Mouse (Mus musculus) T-helper 1 cell (primary cell): ENCODE data around the gene Ddn.

Experiments used
- in situ Hi-C: fragments of 300-600 bp; cut with MboI, MseI; formaldehyde crosslinking; loops from one replicate; pipeline ENCODE4 v1.15.1; 2025; ENCODE audit warnings: high pct_unique_total_duplicates

Ddn gene

GRCm38 (mm10) chr15:98799396-98799795 is 9.9 kb downstream of the Ddn start:
- in situ Hi-C loops, result no loop called here

DNA sequence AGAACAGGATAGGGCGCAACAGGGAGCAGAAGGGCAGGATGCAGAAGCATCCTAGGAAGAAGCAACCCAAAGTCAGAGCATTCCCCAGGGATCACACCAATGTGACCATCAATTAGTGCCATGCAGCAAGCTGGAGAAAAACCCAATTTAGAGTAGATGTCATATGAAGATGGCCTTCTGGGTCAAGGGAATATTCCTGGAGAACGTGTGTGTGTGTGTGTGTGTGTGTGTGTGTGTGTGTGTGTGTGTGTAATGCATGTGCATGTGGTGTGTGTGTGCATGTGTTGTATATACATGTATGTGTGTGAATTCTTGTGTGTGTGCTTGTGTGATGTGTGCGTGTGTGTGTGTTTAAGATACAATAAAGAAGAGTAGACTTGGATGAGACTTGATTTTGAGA is 10.4 kb downstream of the Ddn start:
- in situ Hi-C loops, result no loop called here

- in situ Hi-C loops, result no loop called here
Observed at GRCm38 (mm10) chr15:98797835-98798492, 11.3 kb downstream of the Ddn start.

DNA sequence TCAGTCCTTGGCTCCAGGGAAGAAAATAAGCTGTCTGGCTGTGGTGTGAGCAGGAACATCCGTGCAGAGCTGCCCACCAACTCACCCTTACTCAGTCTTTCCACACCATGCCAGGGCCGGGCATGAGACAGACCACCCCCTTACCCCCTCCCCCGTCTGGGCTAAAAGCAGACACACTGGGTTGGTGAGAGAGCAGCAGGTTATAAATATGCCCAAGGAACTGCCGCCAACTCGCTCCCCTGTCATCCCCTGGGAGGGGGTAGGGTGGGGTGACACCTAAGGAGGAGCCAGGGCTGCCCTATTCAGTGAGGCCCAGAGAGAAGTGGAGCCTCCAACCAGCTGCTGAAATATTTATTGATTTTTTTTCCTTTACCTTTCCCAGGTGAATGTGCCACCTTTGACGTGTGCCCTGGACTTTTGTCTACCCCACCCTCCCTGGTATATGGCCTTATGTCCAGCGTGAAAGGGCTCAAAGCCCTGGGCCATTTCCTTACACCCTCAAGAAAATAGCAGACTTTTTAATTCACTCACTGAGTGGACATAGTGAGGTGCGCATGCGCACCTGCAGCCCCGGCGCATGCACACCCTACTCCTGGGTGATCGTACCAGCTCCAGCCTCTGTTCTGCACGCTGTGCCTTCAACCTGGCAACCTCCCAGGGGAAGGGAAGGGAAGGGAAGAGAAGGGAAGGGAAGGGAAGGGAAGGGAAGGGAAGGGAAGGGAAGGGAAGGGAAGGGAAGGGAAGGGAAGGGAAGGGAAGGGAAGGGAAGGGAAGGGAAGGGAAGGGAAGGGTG is 12.3 kb downstream of the Ddn start:
- in situ Hi-C loops, result no loop called here

DNA sequence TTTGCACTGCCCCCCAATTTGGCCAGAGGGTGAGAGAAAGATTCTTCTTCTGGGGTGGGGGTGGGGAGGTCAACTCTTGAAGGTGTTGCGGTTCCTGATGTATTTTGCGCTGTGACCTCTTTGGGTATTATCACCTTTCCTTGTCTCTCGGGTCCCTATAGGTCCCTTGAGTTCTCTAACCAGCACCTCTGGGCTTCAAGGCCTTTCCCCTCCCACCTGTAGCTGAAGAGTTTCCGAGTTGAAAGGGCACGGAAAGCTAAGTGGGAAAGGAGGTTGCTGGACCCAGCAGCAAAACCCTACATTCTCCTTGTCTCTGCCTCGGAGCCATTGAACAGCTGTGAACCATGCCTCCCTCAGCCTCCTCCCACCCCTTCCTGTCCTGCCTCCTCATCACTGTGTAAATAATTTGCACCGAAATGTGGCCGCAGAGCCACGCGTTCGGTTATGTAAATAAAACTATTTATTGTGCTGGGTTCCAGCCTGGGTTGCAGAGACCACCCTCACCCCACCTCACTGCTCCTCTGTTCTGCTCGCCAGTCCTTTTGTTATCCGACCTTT is 16.1 kb downstream of the Ddn start:
- in situ Hi-C loops, result no loop called here

GRCm38 (mm10) chr15:98792233-98793020 is 16.9 kb downstream of the Ddn start:
- in situ Hi-C loops, result no loop called here

DNA sequence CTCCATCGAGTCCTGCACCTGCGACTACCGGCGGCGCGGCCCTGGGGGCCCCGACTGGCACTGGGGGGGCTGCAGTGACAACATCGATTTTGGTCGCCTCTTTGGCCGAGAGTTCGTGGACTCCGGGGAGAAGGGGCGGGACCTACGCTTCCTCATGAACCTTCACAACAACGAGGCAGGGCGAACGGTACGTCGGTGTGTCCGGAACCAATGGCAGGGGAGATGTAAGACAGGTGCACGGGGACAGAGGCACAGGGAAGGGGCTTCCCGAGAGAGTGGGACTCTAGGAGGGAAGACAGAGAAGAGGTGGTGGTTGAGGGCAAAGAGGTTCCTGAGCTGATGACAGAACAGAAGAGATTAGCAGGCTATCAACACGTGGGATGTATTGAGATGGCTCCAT is 17.5 kb downstream of the Ddn start:
- in situ Hi-C loops, result no loop called here

DNA sequence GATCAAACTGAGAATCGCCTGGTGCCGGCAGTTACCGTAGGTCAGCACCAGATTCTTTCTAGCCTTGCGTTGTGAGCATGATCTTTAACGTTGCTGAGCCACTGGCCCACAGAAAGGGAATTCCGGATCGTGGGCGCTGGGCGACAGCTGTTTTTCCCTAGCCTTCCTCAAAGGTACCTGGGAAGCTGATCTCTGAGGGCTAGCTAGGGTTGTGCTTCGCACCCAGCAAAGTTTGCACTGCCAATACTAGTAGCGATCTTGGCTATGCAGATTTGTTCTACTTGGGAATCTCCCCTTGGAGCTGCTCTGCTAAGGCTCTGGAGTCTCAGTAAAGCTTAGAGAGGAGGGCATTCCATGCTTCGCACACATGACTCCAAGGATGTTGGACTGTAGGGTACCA is 18.1 kb downstream of the Ddn start:
- in situ Hi-C loops, result no loop called here

DNA sequence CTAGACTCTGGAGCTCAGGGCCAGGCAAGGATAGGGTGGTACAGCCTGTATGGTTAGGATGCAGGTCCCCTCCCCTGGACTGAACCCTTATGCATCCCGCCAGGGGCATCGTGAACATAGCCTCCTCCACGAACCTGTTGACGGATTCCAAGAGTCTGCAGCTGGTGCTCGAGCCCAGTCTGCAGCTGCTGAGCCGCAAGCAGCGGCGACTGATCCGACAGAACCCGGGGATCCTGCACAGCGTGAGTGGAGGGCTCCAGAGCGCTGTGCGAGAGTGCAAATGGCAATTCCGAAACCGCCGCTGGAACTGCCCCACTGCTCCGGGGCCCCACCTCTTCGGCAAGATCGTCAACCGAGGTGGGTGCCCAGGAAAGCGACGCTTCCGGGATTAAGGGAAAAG is 18.5 kb downstream of the Ddn start:
- in situ Hi-C loops, result no loop called here

DNA sequence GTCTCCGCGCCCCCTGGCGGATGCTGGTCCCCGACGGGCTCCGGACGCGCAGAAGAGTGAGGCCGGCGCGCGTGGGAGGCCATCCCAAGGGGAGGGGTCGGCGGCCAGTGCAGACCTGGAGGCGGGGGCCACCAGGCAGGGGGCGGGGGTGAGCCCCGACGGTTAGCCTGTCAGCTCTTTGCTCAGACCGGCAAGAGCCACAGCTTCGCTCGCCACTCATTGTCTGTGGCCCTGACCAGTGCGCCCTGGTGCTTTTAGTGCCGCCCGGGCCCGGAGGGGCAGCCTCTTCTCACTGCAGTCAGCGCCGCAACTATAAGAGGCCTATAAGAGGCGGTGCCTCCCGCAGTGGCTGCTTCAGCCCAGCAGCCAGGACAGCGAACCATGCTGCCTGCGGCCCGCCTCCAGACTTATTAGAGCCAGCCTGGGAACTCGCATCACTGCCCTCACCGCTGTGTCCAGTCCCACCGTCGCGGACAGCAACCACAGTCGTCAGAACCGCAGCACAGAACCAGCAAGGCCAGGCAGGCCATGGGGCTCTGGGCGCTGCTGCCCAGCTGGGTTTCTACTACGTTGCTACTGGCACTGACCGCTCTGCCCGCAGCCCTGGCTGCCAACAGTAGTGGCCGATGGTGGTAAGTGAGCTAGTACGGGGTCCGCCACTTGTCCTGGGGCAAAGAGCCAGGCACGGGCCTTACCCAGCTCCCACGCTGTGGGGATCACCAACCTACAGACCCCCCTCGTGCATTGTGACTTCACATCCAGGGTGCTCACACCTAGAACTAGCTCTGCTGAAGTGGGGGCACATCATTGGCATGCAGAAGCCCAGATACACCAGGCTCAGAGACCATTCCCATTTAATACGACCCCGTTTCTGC is 19.4 kb downstream of the Ddn start, which contains the start of gene Wnt1:
Wnt1 (plus strand) TSS at position 197 of the 875 bp plus-strand sequence.
- in situ Hi-C loops, result no loop called here

- in situ Hi-C loops, result no loop called here
Observed at GRCm38 (mm10) chr15:98788972-98789660, 20.2 kb downstream of the Ddn start.

GRCm38 (mm10) chr15:98787930-98788329 is 21.4 kb downstream of the Ddn start:
- in situ Hi-C loops, result no loop called here

GRCm38 (mm10) chr15:98785744-98786143 is 23.5 kb downstream of the Ddn start:
- in situ Hi-C loops, result no loop called here

DNA sequence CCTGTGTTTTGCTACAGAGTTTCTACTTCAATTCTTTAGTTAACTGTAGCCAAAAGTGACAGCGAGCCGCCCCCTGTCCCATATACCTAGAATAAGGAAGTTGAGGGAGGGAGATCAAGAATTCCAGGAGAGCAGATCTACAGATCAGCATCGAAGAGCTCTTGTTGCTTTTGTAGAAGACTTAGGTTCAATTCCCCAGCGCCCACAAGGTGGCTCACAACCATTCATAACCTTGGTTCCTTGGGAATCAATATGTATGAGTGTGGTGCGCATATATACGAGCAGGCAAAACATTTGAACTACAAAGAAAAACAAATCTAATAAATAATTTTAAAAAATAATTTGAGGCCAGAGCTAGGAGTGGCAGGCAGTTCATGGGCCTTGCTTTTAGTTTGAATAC is 28.1 kb downstream of the Ddn start:
- in situ Hi-C loops, result no loop called here

DNA sequence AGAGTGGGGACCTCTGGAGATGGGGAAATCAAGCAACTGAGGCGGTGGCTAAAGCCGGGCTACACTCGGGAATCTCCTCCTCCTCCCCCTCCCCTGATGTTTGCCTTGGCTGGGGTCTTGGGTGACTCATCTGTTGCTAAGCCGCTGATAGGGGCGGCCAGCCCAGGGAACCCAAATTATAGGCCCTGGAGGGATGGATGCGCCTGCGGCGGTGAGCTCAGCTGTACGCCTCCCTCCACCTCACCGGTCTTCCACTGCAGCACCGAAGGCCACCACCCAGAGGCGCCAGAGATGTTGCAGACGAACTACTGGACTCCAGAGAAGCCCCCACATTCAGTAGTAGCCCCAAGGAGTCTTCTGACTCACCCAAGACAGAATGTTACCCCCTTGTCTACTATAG is 28.7 kb downstream of the Ddn start:
- in situ Hi-C loops, result no loop called here

DNA sequence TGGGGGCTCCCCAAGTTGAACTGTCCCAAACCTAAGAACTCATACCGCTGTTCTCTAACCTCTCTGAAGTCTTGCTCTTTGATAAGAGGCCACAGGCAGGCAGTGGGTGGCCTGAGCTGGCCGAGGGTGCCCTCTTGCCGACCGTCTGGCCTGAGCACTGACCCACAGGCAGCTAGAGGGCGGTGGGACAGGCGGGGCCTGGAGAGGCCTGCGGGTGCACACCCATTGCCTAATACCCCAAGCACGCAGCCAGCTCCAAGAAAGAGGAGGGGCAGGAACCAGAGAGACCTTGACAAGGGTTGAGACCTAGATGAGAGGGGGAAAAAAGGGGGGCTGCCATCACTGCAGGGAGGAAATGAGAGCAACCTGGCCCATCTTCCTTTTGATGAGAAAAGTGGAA is 29.2 kb downstream of the Ddn start:
- in situ Hi-C loops, result no loop called here

DNA sequence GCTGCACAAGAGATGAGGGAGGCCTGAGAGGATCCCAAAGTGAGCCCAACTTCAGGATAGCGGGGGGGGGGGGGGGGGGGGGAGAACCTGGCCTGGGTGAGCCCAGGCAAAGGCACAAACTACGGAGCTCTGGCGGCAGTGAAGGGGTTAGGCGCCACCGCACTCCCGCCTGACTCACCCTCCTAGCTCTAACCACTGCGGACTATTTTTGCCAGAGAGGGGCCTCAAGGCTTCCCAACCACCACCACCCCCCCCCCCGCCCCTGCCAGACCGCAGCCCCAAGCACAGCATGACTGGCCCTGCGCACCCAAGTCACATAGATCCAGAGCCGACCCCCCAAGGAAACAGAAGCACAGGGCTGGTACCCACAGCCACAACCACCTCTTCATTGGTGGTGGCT is 30.5 kb downstream of the Ddn start:
- in situ Hi-C loops, result no loop called here

DNA sequence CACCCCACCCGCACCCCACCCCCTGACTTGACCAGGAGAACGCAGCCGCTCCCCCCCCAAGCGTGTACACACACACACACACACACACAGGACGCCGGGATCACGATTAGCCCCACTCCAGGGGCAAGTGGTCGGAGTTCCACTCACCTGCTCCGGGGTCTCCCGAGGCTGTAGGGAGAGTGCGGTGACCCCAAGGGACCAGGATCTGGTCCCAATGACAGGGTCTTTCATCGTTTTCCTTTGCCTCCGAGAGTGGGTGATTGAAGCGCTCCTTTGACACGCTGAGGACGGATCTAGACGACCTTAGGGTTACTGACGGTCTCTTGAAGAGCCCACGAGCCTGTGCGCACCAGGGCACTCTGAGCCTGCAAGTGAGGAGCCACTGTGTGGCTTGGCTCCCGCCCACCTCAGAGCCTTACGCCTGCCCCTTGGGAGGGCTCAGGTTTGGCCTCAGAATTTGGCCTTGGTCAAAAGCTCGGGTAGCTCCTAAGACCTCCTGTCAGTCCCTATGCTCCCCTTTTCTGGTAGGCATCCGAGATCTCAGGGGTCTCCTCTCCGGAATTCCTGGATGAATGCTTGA is 31.0 kb downstream of the Ddn start:
- in situ Hi-C loops, result no loop called here

DNA sequence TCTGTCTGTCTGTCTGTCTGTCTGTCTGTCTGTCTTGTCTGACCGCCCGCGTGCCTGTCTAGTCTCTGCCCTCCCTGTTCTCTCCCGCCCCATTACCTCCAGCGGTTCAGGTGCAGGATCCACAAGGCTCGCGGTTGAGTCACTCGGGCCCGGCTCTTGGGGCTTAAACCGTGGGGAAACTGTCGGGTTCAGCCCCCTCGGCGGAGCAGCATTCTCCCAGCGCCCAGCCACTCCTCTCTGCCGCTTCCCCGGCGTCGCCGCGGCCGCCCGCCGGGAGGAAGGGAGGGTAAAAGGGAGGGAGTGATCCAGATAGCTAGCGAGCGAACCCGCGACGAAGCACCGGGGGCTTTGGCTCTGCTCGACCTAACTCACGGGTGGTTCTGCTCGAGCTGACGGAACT is 31.5 kb downstream of the Ddn start, which contains the start of gene Wnt10b:
Wnt10b (minus strand) TSS at position 389 of the 400 bp plus-strand sequence.
- in situ Hi-C loops, result no loop called here

GRCm38 (mm10) chr15:98777005-98777616 is 32.2 kb downstream of the Ddn start:
- in situ Hi-C loops, result no loop called here
